Mouse (Mus musculus) kidney, adult 11 months (tissue): Measurements from ENCODE around the gene Acbd5.
A peak's percentile ranks its signal among the peaks of the same experiment; 100 is the strongest.

Experiments
- DNase-seq: peaks from one replicate; pipeline ENCODE4 v3.0.0; 2022

The Acbd5 gene

GRCm38 (mm10) chr2:23068894-23069744 lies 1.2 kb downstream of the Acbd5 start:
- DNase-seq = peak; percentile 94

- DNase-seq = no peak
These were observed 2.5 kb downstream of the Acbd5 start for GRCm38 (mm10) chr2:23070491-23070890.

DNA sequence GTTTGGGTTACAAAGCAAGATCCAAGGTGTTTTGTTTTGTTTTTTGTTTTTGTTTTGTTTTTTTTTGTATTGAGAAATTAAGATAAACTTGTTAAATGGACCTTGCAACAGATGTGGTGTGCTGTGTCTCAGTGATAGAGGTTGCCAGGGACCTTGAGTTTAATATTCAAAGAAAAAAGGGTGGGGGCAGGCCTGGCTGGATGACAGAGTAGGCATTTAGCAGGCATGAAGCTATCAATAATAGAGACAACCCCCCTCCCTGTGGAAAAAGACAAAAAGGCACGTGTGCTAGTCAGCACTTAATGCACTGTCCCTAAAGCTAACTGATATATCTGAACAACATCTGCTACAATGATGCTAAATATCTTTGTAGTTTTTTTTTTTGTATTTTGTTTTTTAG lies 3.4 kb downstream of the Acbd5 start:
- DNase-seq = no peak

GRCm38 (mm10) chr2:23075846-23076245 lies 7.9 kb downstream of the Acbd5 start:
- DNase-seq = no peak

DNA sequence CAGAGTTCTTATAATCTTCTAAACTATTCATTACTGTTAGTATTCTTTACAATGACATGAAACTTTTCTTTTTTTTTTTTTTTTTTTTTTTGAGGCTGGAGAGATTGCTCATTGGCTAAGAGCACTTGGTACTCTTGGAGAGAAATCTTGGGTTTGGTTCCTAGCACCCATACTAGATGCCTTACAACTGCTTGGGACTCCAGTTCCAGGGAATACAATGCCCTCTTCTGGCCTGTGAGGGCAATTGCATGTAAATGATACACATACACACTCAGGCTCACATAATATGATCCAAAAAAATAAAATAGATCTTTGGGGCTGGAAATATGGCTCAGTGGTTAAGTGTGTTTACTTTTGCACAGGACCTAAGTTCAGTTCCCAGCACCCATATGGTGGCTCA lies 8.8 kb downstream of the Acbd5 start:
- DNase-seq = no peak

GRCm38 (mm10) chr2:23077693-23078092 lies 9.7 kb downstream of the Acbd5 start:
- DNase-seq = no peak

DNA sequence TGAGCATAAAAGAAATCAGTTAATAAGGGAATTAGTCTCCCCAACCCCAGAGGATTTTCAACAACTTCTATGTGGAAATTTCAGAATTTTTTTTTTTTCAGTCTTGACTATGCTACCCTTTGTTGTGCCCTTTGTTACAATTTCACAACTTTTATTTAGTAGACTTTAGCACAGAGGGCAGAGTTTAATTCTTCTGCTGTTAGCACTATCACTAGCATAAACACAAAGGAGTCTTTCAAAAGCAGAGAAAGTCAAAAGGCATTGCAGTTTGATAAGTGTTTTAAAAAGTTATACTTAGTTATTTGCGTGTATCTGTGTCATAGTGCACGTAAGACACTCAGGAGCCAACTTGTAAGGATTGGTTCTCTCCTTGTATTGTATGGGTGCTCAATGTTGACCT lies 10.6 kb downstream of the Acbd5 start:
- no peak for DNase-seq

DNA sequence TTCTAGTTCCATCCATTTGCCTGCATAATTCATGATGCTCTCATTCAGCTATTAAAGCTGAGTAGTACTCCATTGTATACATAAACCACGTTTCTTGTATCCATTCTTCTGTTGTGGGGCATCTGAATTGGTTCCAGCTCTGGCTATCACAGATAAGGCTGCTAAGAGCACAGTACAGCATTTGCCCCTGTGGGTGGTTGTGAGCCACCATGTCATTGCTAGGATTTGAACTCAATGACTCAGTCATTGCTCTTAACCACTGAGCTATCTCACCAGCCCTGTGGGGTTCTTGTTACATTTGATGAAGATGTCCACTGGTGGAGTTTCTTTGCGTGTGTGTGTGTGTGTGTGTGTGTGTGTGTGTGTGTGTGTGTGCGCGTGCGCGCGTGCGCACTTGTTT lies 16.6 kb downstream of the Acbd5 start:
- no peak for DNase-seq

- DNase-seq = no peak
These were observed 24.2 kb downstream of the Acbd5 start for GRCm38 (mm10) chr2:23092216-23092615.

DNA sequence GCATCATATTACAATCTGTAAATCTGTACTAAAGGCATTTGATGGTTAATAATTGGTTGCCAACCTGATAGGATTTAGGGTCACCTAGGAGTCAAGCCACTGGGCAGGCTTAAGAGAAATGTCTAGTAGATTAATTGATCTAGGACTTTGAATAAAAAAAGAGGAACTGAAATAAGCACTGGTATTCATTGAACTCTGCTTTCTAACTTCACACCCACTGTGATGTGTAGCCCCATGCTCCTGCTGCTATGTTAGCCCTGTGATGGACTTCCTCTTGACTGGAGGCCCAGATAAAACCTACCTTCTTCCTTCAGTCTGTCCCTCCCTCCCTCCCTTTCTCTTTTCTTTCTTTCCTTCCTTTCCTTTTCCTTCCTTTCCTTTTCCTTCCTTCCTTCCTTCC lies 29.1 kb downstream of the Acbd5 start:
- DNase-seq = no peak

DNA sequence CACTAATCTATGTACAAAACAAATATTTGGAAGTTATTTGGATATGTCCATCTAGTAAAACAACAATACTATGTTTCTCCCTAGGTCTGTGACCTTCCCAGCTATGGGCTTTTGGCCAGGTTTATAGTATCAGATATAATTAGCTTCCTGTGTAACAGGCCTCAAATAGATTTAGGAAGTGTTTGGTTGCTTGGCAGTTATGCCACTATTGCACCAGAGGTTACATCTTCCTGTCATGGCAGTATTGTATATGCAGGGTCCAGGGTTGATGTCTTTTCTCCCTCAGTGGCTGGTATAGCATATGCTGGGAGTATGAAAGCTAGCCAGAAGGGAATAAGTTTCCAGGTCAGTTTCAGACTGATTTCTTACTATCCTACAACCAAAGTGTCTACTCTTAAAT lies 34.3 kb downstream of the Acbd5 start:
- DNase-seq = no peak

DNA sequence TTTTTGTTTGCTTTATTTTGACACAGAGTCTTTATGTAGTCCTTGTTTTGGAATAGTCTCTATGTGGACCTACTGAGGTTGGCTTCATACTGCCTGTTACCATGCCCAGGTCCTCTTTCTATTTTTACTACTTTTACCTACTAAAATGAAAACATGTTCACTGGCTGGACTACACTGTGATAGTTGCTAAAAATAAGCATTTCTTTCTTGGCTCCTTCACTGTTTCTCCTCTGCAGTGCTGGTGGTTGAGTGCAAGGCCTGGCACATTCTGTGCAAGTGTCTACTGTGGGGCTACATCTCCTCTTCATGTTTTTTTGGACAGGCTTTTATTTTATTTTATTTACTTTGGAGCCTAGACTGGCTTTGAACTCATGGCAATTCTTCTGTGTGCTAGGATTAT lies 51.6 kb downstream of the Acbd5 start:
- no peak for DNase-seq

DNA sequence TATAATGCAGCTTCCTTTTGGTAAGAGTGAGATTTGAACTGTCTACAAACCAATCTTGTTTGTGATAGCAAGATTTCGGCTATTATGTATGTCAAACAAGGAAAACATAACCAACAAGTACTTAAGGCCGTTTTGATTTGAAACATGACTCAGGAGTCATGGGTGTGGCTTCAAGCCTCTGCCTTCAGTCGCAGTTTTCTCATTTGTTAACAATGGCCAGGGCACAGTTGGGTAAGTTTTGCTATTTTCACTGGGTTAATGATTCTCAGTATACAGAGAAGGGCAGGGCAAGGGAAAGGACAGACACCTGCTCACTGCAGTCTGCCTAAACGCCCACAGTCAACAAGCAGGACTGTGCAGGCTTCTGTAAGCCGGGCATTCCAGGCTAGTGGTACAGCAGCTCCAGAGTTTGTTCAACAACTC lies 87.2 kb downstream of the Acbd5 start:
- DNase-seq = no peak

- DNase-seq = peak; percentile 98
These were observed 88.0 kb downstream of the Acbd5 start, which contains the start of the genes Mastl and Yme1l1 for GRCm38 (mm10) chr2:23155777-23156607. Mastl (minus strand) TSS chr2:23156024. Yme1l1 (plus strand) TSS chr2:23156369.

GRCm38 (mm10) chr2:23156608-23157081 lies 88.7 kb downstream of the Acbd5 start:
- DNase-seq = no peak
